Mouse (Mus musculus): ENCODE results near the gene Hist1h2ad.
A peak's percentile ranks its signal among the peaks of the same experiment; 100 is the strongest.
"Not testable (repeated sequence)": the region's sequence is repeated elsewhere in the genome, so short reads cannot be mapped to it uniquely, and the experiment has no call there.

Gene Hist1h2ad

GRCm38 (mm10) chr13:23564482-23564881 is 9.7 kb upstream of the Hist1h2ad start:
- no peak for DNase-seq (ENCODE audit: low spot score)

DNA sequence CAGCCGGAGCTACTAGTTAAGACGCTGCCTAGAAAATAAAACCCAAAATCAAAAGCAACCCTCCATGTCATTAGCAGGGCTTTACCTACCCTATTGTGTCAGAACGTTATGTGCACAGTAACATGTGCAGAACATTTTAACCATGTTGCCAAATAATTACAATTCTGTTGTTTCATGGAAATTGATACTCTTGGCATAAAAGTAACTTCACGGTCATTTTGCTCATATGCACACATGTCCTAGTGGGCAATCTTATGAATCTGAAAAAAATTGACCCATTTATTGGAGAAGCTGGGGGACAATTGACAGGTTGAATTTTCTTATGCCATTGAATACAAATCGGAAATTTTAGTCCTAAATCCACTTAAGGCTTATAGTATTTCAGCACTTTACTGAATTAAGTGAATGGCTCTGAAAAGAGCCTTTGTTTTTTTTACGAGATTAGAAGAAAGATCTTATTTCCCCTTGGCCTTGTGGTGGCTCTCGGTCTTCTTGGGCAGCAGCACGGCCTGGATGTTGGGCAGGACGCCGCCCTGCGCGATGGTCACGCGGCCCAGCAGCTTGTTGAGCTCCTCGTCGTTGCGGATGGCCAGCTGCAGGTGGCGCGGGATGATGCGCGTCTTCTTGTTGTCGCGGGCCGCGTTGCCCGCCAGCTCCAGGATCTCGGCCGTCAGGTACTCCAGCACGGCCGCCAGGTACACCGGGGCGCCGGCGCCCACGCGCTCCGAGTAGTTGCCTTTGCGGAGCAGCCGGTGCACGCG is 3.7 kb upstream of the Hist1h2ad start:
- not testable (repeated sequence) for DNase-seq (ENCODE audit: low spot score)

DNA sequence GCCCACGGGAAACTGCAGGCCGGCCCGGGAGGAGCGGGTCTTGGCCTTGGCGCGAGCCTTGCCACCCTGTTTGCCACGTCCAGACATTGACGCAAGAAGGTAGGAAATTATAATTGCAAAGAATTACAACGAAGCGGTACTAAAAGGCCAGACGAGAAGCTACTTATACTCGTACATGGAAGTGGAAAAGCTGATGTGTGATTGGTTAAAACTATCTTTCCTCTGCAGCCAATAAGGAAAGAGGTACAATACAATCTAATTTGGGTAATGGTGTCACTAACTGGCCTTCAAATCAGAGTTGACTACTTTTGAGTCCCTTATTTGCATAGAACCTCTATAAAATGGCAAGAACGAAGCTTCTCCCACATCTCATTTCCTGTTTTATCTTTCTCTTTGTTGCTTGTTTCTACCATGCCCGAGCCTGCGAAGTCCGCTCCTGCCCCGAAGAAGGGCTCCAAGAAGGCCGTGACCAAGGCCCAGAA is 3.1 kb upstream of the Hist1h2ad start, which contains the start of the genes Hist1h2ae and Hist1h2bg:
Hist1h2ae (minus strand) TSS at position 199 of the 482 bp plus-strand sequence.
Hist1h2bg (plus strand) TSS at position 375 of the 482 bp plus-strand sequence.
- DNase-seq (ENCODE audit: low spot score) = peak; percentile 68

DNA sequence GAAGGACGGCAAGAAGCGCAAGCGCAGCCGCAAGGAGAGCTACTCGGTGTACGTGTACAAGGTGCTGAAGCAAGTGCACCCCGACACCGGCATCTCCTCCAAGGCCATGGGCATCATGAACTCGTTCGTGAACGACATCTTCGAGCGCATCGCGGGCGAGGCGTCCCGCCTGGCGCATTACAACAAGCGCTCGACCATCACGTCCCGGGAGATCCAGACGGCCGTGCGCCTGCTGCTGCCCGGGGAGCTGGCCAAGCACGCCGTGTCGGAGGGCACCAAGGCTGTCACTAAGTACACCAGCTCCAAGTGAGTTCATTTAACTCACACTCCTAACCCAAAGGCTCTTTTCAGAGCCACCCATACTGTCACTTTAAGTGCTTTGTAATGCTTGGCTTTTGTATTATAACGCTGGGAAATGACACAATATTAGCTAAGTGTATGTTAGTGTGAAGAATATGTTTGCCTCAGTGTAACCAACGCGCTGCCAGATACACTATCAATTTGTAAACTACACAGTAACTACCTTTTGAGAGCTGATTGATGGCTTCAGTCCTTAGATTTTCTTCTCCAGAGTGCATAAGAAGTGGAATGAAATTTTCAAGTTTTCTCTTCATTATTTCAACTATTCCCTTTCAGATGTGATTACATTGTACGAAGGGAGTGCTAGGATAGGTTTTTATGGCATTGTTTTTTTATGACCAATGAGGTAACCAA is 2.5 kb upstream of the Hist1h2ad start:
- DNase-seq (ENCODE audit: low spot score) = not testable (repeated sequence)

GRCm38 (mm10) chr13:23572218-23573033 is 1.8 kb upstream of the Hist1h2ad start:
- no peak for DNase-seq (ENCODE audit: low spot score)

GRCm38 (mm10) chr13:23573034-23573897 is 915 bp upstream of the Hist1h2ad start:
- not testable (repeated sequence) for DNase-seq (ENCODE audit: low spot score)

DNA sequence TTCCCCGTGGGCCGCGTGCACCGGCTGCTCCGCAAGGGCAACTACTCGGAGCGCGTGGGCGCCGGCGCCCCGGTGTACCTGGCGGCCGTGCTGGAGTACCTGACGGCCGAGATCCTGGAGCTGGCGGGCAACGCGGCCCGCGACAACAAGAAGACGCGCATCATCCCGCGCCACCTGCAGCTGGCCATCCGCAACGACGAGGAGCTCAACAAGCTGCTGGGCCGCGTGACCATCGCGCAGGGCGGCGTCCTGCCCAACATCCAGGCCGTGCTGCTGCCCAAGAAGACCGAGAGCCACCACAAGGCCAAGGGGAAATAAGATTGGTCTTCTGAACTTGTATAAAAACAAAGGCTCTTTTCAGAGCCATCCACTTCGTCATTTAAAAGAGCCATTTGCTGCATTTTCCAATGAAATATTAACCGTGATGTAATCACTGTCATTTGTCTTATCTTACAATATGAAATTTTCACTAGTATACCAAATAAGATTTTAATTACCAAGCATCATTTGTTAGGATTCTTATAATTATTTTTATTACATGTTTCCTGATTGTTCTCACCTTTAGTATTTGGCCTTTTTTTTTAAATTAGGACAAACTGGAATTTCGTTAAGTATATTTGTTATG is 477 bp downstream of the Hist1h2ad start:
- DNase-seq (ENCODE audit: low spot score) = not testable (repeated sequence)

GRCm38 (mm10) chr13:23575271-23575851 is 1.2 kb downstream of the Hist1h2ad start, which contains the start of gene Hist1h3d:
Gene Hist1h3d (plus strand): TSS chr13:23575763.
- peak; percentile 27 for DNase-seq (ENCODE audit: low spot score)

DNA sequence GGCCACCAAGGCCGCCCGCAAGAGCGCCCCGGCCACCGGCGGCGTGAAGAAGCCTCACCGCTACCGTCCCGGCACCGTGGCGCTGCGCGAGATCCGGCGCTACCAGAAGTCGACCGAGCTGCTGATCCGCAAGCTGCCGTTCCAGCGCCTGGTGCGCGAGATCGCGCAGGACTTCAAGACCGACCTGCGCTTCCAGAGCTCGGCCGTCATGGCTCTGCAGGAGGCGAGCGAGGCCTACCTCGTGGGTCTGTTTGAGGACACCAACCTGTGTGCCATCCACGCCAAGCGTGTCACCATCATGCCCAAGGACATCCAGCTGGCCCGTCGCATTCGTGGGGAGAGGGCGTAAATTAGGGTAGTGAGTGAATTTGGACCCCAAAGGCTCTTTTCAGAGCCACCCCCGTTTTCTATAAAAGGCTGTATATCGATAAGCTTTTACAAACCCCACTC is 1.7 kb downstream of the Hist1h2ad start:
- not testable (repeated sequence) for DNase-seq (ENCODE audit: low spot score)

DNA sequence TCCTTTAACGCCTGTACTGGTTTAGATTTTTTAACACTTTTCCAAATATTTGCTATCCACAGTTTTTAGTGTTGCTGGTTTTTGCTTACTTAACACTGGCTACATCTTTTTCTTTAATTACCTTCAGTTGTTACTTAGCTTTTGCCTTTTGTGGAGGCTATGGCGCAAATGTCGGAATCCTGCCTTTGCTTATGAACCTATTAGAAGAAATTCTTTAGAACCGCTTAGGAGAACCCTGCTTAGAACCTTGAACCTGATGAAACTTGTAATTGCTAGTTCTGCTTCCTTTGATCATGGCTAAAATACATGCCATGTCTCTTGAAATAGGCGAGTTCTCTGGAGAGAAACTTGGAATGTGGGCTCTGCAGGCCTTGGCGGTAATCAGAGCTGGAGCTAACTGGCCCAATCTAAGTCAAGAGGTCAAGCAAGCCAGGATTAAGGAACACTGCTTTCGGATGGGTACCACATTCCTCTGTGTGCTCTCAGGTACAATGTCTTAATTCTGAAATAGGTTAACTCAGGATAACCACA is 2.2 kb downstream of the Hist1h2ad start:
- no peak for DNase-seq (ENCODE audit: low spot score)

DNA sequence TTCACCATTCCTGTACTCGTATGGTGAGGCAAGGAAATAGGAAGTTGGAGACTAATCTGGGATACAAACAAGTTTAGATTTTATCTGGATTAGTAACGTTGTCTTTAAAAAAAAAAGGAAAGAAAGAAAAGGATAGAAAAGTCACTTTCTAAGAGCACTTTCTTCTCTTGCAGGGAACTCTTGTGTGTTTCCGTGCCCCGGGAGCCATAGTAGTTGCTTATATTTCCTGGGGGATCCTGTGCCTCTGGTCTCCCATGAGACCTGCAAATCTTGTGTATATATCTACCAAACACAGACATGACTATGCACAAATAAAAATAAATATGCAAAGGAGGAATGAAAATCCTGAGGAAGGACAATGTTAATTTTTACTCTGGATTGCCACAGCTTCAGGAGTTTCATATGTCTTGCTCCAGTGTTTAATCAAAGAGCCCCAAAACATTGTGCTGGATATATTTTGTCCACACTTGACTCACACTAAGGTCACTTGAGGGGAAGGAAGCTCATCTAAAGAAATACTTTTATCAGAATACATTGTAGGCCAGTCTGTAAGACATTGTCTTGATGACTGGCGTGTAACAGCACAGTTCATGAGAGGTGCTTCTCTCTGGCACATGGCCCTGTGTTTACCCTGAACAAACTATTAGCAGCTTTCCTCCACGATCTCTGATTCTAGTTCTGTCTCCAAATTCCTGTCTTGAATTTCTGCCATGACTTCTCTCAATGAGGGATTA is 2.9 kb downstream of the Hist1h2ad start:
- no peak for DNase-seq (ENCODE audit: low spot score)

DNA sequence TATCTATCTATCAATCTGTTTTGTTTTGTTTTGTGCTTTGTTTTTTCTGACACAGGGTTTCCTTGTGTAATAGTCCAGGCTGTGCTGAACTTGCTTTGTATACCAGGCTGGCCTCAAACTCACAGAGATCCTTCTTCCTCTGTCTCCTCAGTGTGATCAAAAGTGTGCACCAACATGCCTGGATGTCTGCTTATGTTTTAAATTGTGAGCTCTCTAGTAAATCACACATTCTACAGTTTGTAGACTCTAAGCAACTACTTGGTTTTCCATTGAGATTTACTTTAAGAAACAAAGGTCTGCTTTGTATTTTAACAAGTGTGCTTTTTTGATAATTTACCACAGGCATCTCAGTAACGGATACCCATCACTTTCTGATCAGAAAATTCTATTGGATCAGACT is 3.7 kb downstream of the Hist1h2ad start:
- no peak for DNase-seq (ENCODE audit: low spot score)

DNA sequence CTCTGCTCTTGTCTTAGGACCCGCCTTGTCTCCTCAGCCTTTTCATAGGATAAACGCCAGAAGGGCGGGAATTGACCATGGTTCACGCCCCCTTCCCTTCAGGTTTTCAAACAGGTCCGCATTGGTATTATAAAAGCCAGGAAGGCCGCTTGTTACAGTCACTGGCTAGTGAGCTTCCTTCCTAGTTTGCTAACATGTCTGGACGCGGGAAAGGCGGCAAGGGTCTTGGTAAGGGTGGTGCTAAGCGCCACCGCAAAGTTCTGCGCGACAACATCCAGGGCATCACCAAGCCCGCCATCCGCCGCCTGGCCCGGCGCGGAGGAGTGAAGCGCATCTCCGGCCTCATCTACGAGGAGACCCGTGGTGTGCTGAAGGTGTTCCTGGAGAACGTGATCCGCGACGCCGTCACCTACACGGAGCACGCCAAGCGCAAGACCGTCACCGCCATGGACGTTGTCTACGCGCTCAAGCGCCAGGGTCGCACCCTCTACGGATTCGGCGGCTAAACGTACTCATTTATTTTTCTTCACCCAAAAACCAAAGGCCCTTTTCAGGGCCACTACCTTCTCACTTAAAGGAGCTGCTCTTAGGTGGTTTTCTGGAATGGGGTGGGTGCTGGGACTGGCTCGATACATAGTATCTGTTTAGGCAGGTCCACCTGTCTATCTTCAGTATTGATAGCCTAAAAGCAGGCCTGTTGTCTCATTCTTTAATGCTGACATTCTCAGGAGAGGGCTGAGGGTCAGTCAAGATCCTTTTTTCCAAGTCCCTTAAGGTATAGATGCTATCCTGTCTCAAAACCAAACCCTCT is 7.4 kb downstream of the Hist1h2ad start, which contains the start of gene Hist1h4d:
Hist1h4d (plus strand) TSS at position 191 of the 811 bp plus-strand sequence.
- peak; percentile 92 for DNase-seq (ENCODE audit: low spot score)

DNA sequence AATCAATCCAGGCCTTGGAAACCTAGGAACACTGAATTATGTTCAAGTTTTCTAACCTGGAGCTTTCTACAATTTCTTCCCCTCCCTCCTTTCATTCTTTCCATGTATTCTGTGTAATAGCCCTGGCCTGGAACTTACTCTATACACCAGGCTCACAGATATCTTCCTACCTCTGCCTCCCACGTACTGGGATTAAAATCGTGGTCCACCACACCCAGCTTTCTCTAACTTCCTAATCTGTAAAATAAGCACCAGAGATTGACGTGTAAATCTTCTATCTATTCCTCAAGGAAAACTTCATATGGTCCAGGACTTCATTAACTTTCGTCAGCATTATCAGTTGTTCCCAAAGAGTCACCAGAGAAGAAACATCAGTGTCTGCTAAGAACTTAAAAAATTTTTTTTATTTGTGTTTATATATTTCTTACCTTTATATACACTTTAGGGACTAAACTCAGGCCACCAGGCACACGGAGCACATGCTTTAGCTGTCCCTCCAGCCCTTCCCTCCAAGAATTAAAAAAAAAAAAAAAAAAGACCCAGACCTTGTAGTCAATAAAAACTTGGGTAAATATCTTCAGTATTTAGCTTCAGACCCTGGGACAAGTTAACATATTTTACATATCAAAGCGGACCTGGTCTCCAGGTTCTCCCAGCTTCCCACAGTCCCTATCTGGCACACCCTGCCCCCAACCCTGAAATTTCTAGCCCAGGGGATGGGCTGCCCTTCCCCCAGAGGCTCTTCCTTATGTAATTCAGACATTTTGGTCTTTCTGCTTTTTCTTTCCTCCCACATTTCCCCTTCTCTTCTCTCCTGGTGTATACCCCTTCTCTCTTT is 8.3 kb downstream of the Hist1h2ad start:
- no peak for DNase-seq (ENCODE audit: low spot score)

GRCm38 (mm10) chr13:23583387-23584068 is 9.3 kb downstream of the Hist1h2ad start:
- no peak for DNase-seq (ENCODE audit: low spot score)

GRCm38 (mm10) chr13:23584331-23584730 is 10.2 kb downstream of the Hist1h2ad start:
- DNase-seq (ENCODE audit: low spot score) = peak; percentile 6

- peak; percentile 76 for DNase-seq (ENCODE audit: low spot score)
These were observed 10.9 kb downstream of the Hist1h2ad start for GRCm38 (mm10) chr13:23585029-23585441.

Data from T-cell, adult 2 months (primary cell).